Mouse (Mus musculus) WW6 (cell line): ENCODE data around the gene Cryaa.
A peak's percentile ranks its signal among the peaks of the same experiment; 100 is the strongest.

Experiments
- DNase-seq: peaks from one replicate; pipeline ENCODE4 v3.0.0-alpha.2; 2013; ENCODE audit warnings: low read depth, low spot score

The Cryaa gene

GRCm38 (mm10) chr17:31677507-31677906, at the start of gene Cryaa:
TSS of gene Cryaa (plus strand) at chr17:31677807.
- DNase-seq: no peak

GRCm38 (mm10) chr17:31627961-31628360, 49.6 kb upstream of the Cryaa start:
- no peak for DNase-seq

GRCm38 (mm10) chr17:31631081-31631800, 46.4 kb upstream of the Cryaa start:
- DNase-seq: no peak

- DNase-seq: no peak
Measured at GRCm38 (mm10) chr17:31633007-31633406, 44.6 kb upstream of the Cryaa start.

- DNase-seq: no peak
Measured at GRCm38 (mm10) chr17:31634896-31635295, 42.7 kb upstream of the Cryaa start.

GRCm38 (mm10) chr17:31635781-31636180, 41.8 kb upstream of the Cryaa start:
- DNase-seq: no peak

- no peak for DNase-seq
Measured at GRCm38 (mm10) chr17:31636277-31636941, 41.2 kb upstream of the Cryaa start.

- DNase-seq: peak; percentile 48
Measured at GRCm38 (mm10) chr17:31636942-31637811, 40.4 kb upstream of the Cryaa start, which contains the start of gene Cbs. TSS of gene Cbs (minus strand) at chr17:31637238.

- no peak for DNase-seq
Measured at GRCm38 (mm10) chr17:31637866-31638570, 39.6 kb upstream of the Cryaa start.

GRCm38 (mm10) chr17:31639651-31640050, 38.0 kb upstream of the Cryaa start:
- no peak for DNase-seq

GRCm38 (mm10) chr17:31642331-31642730, 35.3 kb upstream of the Cryaa start:
- no peak for DNase-seq

- DNase-seq: no peak
Measured at GRCm38 (mm10) chr17:31642913-31643312, 34.7 kb upstream of the Cryaa start.

GRCm38 (mm10) chr17:31646199-31647002, 31.2 kb upstream of the Cryaa start:
- DNase-seq: no peak

GRCm38 (mm10) chr17:31652152-31652551, 25.5 kb upstream of the Cryaa start:
- DNase-seq: no peak

GRCm38 (mm10) chr17:31653277-31653676, 24.3 kb upstream of the Cryaa start:
- DNase-seq: no peak

- DNase-seq: no peak
Measured at GRCm38 (mm10) chr17:31655366-31655765, 22.2 kb upstream of the Cryaa start.

GRCm38 (mm10) chr17:31656682-31657081, 20.9 kb upstream of the Cryaa start:
- no peak for DNase-seq

GRCm38 (mm10) chr17:31657141-31657983, 20.2 kb upstream of the Cryaa start:
- DNase-seq: no peak

- no peak for DNase-seq
Measured at GRCm38 (mm10) chr17:31658136-31658467, 19.5 kb upstream of the Cryaa start.
